Mouse (Mus musculus) adrenal gland, postnatal 36 days (tissue): ENCODE measurements around the gene Fam71f2. TPM values are rescaled to one million over a fixed set of nuclear protein-coding genes. Genes with fewer than 3 reads are reported as not detected.
A peak's percentile ranks its signal among the peaks of the same experiment; 100 is the strongest.

Source experiments
- DNase-seq, 2 experiments: peaks; one replicate each; pipeline ENCODE4 v3.0.0; 2021; ENCODE audit warnings: mixed read lengths in 1 of 2
- total RNA-seq, 2 experiments: library from RNA; stranded (reverse); gene quantifications; 2 replicates each; pipeline ENCODE4 v1.2.3; 2021

The Fam71f2 gene
- total RNA-seq, 2 experiments from 2014 or later: not detected

GRCm38 (mm10) chr6:29278513-29279267 is 703 bp upstream of the Fam71f2 start:
- DNase-seq: peak; percentile 58 to 65

GRCm38 (mm10) chr6:29280671-29281070 is 1.3 kb downstream of the Fam71f2 start:
- no peak for DNase-seq

- DNase-seq: no peak
Measured at GRCm38 (mm10) chr6:29286870-29287269, 7.5 kb downstream of the Fam71f2 start.

DNA sequence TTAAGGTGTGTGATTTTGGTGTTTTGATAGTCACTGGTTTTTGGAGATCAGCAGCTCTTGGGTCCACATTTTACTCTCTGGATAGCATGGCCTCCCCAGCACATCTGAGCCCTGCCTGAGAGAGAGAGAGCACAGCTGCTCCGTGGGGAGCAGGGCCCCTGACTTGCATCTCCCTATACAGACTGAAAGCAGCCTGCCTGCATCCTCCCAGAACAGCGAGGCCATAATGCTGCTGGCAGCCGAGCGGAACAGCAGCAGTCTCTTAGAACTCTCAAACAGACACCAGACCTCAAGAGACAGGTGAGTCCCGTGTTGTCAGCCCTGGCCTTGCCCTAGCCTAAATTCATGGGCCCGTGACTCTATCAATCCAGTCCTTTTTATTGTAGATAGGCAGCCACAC is 8.1 kb downstream of the Fam71f2 start:
- no peak for DNase-seq

DNA sequence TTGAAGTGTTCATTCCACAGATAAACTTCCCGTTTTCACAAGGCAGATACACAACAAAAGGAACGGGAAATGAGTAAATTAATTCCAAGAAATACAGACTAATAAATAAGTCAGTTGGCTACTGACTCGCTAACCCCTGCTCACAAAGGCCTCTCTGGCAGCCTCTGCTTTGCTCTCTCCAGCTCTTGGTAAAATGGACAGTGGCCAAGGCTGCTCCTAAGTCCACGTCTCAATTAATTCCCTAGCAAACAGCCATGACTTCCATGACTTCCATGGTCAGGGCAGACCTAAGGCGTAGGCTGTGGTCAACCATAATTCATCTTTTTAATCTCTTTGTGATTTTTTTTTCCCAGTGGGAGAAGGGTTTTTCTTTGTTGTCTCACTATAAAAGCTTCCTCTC is 8.6 kb downstream of the Fam71f2 start:
- peak in 1 of 2 experiments; percentile 26 for DNase-seq

- DNase-seq: no peak
Measured at GRCm38 (mm10) chr6:29288651-29289050, 9.3 kb downstream of the Fam71f2 start.

- DNase-seq: no peak
Measured at GRCm38 (mm10) chr6:29299112-29299511, 19.7 kb downstream of the Fam71f2 start.

GRCm38 (mm10) chr6:29303251-29303650 is 23.9 kb downstream of the Fam71f2 start:
- no peak for DNase-seq

DNA sequence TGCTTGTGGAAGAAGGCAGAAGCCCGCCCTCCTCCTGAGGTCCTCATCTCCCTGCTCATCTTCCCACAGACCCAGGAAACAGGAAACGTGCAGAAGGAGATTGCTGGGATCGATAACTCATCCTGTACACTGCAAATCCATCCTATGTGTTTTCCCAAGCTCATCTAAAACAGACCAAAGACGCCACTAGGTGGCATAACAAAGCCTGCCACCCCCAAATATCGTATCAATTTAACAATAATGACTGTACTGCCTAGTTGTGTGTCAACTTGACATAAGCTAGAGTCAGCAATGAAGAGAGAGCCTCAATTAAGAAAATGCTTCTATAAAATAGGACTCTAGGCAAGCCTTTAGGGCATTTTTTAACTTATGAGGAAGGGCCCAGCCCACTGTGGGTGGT is 24.3 kb downstream of the Fam71f2 start:
- DNase-seq: no peak

DNA sequence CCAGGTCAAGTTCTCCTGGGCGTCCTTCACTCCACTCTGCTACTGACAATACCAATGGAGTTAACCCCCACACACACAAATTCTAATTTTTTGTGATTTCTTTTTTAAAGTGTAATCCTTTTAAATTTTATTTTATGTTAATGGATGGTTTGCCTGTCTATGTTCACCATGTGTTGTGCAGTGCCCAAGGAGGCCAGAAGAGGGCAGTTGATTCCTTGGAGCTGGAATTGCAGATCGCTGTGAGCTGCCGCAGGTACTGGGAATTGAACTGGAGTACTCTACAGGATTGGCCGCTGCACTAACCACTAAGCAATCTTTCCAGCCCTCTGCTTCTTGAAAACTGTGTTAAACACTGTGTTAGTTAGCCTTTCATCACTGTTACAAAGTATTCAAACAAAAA is 26.1 kb downstream of the Fam71f2 start:
- DNase-seq: no peak

DNA sequence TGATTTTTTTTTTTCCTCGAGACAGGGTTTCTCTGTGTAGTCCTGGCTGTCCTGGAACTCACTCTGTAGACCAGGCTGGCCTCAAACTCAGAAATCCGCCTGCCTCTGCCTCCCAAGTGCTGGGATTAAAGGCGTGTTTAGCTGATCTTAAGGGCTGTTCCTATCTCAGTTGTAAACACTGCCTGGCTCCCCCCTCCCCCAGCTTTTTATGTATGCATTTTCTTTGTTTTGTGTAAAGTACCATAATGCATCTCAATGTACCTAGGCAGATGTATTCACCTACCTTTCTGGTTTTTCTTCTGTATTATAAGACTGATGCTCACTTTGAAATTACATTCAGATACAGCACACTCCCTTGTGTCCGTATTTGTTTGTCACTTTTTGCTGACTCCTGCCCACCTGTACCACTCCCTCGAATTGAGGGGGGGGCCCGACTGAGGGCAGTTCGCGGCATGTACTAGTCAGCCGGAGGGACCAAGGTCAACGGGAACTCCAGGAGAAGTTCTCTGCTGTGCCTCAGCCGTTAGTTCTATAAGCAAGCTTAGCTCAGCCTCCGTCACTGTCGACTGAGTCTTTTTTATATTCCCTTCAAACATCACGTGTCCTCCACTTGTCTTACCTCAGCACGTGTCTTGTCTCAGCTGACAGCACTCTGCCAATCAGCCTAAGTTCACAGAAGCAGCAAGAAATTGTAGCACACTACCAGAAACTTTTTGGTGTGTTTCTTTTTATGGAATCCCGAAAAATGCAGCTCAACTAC is 29.6 kb downstream of the Fam71f2 start:
- DNase-seq: no peak

- no peak for DNase-seq
Measured at GRCm38 (mm10) chr6:29313690-29314202, 34.4 kb downstream of the Fam71f2 start.

GRCm38 (mm10) chr6:29317286-29317685 is 37.9 kb downstream of the Fam71f2 start:
- DNase-seq: no peak

GRCm38 (mm10) chr6:29317941-29318340 is 38.5 kb downstream of the Fam71f2 start:
- DNase-seq: no peak

DNA sequence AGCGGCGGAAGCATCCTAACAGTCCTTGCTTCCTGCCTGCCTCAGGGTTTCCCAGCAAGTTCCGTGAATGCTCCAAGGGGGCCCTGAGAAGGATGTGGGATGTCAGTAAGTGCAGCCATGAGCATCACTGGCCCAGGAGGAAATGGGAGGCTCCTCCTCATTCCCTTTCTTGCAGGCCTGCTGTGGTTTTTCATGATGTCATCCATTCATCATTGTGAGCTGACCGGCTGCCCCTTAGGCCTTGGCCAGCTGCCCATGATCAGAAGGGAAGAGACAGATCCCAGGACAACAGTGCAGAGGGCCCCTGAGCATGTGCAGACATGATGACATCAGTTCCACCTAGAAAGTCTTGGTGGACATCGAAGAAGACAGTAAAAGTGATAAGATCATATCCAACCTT is 39.5 kb downstream of the Fam71f2 start, which contains the start of gene Fam71f1:
Fam71f1 (plus strand) TSS at position 262 of the 400 bp plus-strand sequence.
- peak; percentile 79 to 84 for DNase-seq

DNA sequence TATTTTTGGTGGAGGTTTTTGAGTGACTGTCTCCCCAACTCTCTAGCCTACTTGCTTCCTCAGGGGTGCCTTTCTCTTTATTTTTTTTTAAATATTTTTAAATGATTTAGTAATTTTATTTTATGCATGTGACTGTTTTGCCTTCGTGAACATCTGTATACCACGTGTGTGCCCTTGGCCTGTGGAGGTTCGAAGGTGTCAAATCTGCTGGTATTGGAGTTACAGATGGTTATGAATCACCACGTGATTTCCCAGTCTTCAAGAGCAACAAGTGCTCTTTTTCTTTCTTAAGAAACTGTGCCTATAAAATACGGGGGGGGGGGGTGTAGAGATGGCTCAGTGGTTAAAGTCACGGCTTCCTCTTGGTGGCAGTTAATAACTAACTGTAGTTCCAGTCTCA is 42.2 kb downstream of the Fam71f2 start:
- DNase-seq: no peak

GRCm38 (mm10) chr6:29322147-29322546 is 42.8 kb downstream of the Fam71f2 start:
- no peak for DNase-seq

DNA sequence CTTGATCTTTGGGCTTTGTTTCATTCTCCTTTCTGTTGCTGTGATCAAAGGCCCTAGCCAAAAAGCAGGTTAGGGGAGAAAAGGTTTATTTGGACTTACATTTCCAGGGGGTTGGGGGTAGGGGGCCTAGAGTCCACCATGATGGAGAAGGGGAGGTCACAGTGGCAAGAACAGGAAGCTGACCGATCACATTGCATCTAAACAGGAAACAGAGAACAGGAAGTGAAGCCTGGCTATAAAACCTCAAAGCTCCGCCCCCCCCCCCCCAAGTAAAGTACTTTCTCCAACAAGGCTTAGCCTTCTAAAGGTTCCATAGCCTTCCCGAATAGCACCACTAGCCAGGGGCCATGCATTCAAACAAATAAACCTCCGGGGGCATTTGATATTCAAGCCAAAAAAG is 43.3 kb downstream of the Fam71f2 start:
- no peak for DNase-seq

DNA sequence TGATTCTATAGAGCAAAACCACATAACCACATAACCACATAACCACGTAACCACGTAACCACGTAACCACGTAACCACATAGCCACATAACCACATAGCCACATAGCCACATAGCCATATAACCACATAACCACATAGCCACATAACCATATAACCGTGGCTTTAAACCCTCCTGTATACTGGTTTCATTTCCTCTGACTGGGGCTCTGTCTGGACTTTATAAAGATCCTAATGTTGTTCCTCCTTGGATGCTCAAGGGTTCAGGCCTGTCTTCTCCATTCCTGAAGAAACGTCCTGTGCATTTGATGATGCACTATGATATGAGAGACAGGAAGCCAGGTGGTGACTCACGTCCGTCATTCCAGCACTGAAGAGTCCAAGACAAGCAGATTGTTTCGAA is 47.6 kb downstream of the Fam71f2 start:
- no peak for DNase-seq

DNA sequence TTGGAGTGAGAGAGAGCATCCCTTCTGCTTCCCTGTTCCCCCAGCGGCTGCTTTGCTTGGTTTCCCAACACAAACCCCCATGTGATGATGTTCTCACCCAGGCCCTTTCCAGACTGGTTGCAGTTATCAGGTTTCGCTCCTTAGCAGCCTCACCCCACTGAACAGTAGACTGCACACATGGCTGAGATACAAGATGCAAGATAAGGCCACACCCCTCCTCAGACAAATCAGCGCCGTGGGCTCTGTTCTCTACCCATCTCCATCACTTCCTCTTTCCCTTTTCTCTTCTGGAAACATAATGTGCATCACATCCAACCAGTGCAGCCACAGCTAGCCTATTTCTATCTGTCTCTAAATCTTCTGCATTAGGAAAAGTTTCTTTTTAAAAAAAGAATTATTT is 50.1 kb downstream of the Fam71f2 start:
- DNase-seq: no peak
